Mouse (Mus musculus) hindbrain, embryonic 11.5 days (tissue): ENCODE data around the gene Itgb6. TPM values are rescaled to one million over a fixed set of nuclear protein-coding genes. Genes with fewer than 3 reads are reported as not detected.

ENCODE experiments used
- ATAC-seq: fragments of 200-750 bp; cut with Nextera tagmentation; 2 replicates; pipeline ENCODE4 v1.8.0; 2017; ENCODE audit warnings: mild to moderate bottlenecking, moderate TSS enrichment, moderate library complexity; ENCODE audit not compliant: low FRiP score
- DNase-seq: peaks from one replicate; pipeline ENCODE4 v3.0.0-alpha.2; 2015; ENCODE audit warnings: low spot score
- H3K27ac ChIP-seq: fragments of 300-500 bp; sonication (generic); 2 replicates; pipeline ENCODE4 v1.5.1; 2014; ENCODE audit warnings: mild to moderate bottlenecking, low read depth, low read length
- H3K27me3 ChIP-seq: fragments of 300-500 bp; sonication (generic); 2 replicates; pipeline ENCODE4 v1.6.1; 2014; ENCODE audit warnings: mild to moderate bottlenecking, low read length, moderate library complexity, mixed read lengths; ENCODE audit not compliant: control insufficient read depth, insufficient read depth
- H3K36me3 ChIP-seq: fragments of 300-500 bp; sonication (generic); 2 replicates; pipeline ENCODE4 v1.6.1; 2014; ENCODE audit warnings: mild to moderate bottlenecking, low read length, moderate library complexity, mixed read lengths; ENCODE audit not compliant: control insufficient read depth, insufficient read depth
- H3K4me1 ChIP-seq: fragments of 300-500 bp; sonication (generic); replicated peaks from 2 replicates; pipeline ENCODE4 v1.6.1; 2014; ENCODE audit warnings: low read length, mixed read lengths; ENCODE audit not compliant: control insufficient read depth, insufficient read depth
- H3K4me2 ChIP-seq: fragments of 300-500 bp; sonication (generic); replicated peaks from 2 replicates; pipeline ENCODE4 v1.6.1; 2014; ENCODE audit warnings: mild to moderate bottlenecking, low read depth, low read length
- H3K4me3 ChIP-seq: fragments of 300-500 bp; sonication (generic); 2 replicates; pipeline ENCODE4 v1.5.1; 2014; ENCODE audit warnings: low read depth, low read length
- H3K9ac ChIP-seq: fragments of 300-500 bp; sonication (generic); 2 replicates; pipeline ENCODE4 v1.6.1; 2014; ENCODE audit warnings: low read depth, low read length
- H3K9me3 ChIP-seq: fragments of 300-500 bp; sonication (generic); 2 replicates; pipeline ENCODE4 v1.6.1; 2016; ENCODE audit warnings: low read length; ENCODE audit not compliant: control insufficient read depth
- WGBS: fragments of 180-500 bp; shearing (Covaris S2); extraction: QIAGEN DNeasy Blood & Tissue Kit; methylation state at CpG from one replicate; pipeline ENCODE4 v1.1.7; 2014; 5-methylcytosine and 5-hydroxymethylcytosine counted together
- polyA plus RNA-seq: library from polyadenylated mRNA; unstranded; fragments of >200 nt; fragmentation: Nextera tagmentation; extraction: Ambion mirVana; gene quantifications from 2 replicates; pipeline ENCODE4 v1.2.1, GENCODE M21; 2014

Gene Itgb6
- polyA plus RNA-seq, 1 experiment from 2014 or later = 0.71 TPM

DNA sequence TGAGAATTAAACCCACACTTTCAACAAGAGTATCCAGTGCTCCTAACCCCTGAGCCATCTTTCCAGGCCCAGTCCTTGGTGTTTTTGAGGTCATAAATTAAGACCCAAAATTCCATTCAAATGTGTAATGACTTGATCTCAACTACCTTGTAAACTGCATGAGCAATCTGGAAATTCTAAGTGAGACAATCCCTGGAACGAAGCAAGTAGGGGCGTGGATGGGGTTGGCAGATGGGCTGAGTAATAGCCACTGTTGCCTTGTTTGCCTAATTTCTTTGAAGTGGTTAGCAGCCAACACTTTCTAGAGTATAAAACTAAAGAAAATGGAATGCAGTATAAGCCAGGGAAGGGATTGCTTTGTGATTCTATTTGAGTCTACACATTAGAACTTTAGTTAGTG is 89.7 kb downstream of the Itgb6 start:
- no peaks in the 10 kb centered on the region for H3K4me1 ChIP-seq
- H3K9me3 ChIP-seq = no peaks in the 10 kb centered on the region
- DNase-seq = no peak
- no peak overlapping the region for H3K4me2 ChIP-seq
- no peaks in the 10 kb centered on the region for H3K27me3 ChIP-seq
- ATAC-seq = no peak
- H3K27ac ChIP-seq = no peak overlapping the region
- H3K36me3 ChIP-seq = no peaks in the 10 kb centered on the region
- no peak overlapping the region for H3K4me3 ChIP-seq
- no peak overlapping the region for H3K9ac ChIP-seq
- 96% methylated on average over 2 of the region's 2 CpGs for WGBS

DNA sequence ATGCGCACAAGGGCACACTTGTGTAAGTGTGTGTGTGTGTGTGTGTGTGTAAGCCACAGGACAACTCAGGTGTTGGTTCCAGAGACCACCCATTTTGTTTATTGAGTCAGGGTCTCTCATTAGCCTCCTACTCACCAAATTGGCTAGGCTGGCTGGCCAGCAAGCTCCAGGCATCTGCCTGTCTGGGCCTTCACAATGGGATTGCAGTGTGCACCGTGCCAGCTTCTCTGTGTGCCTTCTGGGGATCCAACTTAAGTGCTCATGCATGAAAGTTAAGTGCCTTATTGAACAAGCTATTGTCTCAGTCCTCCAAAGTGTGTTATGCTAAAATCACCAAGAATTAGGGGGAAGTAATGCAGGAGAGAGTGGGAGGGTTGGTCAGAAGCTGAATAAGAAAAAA is 92.1 kb downstream of the Itgb6 start:
- H3K9ac ChIP-seq = no peak overlapping the region
- no peaks in the 10 kb centered on the region for H3K36me3 ChIP-seq
- H3K27me3 ChIP-seq = no peaks in the 10 kb centered on the region
- DNase-seq (no peak), ATAC-seq (no peak)
- no peak overlapping the region for H3K4me3 ChIP-seq
- 65% methylated on average over 2 of the region's 2 CpGs for WGBS
- no peaks in the 10 kb centered on the region for H3K9me3 ChIP-seq
- H3K4me1 ChIP-seq = no peaks in the 10 kb centered on the region
- no peak overlapping the region for H3K27ac ChIP-seq
- no peak overlapping the region for H3K4me2 ChIP-seq

DNA sequence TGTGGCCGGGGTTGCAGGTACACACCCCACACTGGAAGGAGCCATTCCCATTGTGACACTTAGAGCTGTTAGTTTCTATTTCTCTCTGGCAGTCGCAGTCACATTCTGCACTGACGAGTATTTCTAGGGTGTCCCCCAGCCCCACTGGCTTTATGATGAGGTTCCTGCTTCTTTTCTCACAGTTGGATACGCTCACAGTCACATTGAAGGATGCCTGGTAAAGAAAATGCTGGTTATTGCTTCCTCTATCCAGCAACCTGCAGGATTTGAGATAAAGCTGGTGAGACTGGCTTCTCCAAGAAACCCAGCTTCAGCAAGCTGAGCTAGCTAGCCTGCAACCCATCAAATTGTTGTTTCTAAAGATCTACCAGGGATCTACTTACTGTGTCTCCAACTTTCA is 94.5 kb downstream of the Itgb6 start:
- 85% methylated on average over 4 of the region's 4 CpGs for WGBS
- no peak for DNase-seq

DNA sequence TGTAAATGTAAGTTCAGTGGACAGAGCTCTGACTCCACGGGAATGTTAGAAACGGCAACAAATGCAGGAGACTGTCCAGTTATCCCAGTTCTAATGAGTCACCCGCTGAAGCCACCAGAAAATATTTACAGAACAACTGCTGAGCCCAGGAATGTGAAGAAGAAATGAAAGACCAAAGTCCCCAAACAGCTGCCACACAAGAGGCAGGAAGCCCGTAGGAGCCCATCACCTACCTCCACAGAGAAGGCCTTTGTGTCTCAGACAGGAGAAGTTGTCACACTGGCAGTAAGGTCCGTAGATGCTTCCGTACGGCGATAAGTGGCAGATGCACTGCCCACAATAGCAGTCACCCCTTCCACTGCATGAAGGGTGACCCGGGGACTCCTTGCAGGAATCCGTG is 94.9 kb downstream of the Itgb6 start:
- no peak overlapping the region for H3K4me2 ChIP-seq
- no peak overlapping the region for H3K4me3 ChIP-seq
- H3K4me1 ChIP-seq = no peaks in the 10 kb centered on the region
- no peaks in the 10 kb centered on the region for H3K27me3 ChIP-seq
- WGBS = 84% methylated on average over 10 of the region's 10 CpGs
- H3K36me3 ChIP-seq = no peaks in the 10 kb centered on the region
- no peak overlapping the region for H3K27ac ChIP-seq
- H3K9me3 ChIP-seq = no peaks in the 10 kb centered on the region
- no peak overlapping the region for H3K9ac ChIP-seq
- DNase-seq (no peak), ATAC-seq (no peak)

More for the DNA sequence above, 94.5 kb downstream of the Itgb6 start:
- Histone ChIP-seq H3K4me2 (no peak overlapping the region), H3K36me3 (no peaks in the 10 kb centered on the region), H3K4me3 (no peak overlapping the region), H3K9me3 (no peaks in the 10 kb centered on the region), H3K9ac (no peak overlapping the region), H3K4me1 (no peaks in the 10 kb centered on the region), H3K27ac (no peak overlapping the region), H3K27me3 (no peaks in the 10 kb centered on the region)
- ATAC-seq = no peak

DNA sequence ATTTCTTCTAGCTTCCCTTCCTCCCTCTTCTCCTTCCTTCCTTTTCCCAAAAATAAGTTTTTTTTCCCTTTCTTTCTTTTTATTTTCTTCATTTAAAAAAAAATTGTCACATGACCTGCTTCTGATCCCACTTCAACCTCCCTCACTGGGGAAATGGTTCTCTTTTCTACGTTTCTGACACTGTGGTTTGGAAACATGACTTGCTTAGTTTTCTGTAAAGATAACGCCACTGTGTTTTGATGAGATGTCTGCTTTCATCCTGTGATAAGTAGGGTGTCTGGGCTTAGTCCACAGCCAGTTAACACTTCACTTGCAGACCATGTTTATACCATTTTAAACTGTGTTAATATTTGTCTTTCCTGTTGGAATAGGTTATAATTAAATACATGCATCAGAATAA is 96.7 kb downstream of the Itgb6 start:
- H3K27me3 ChIP-seq = no peaks in the 10 kb centered on the region
- ATAC-seq = no peak
- no peaks in the 10 kb centered on the region for H3K9me3 ChIP-seq
- no peak overlapping the region for H3K4me3 ChIP-seq
- no peak overlapping the region for H3K27ac ChIP-seq
- H3K4me2 ChIP-seq = no peak overlapping the region
- no peaks in the 10 kb centered on the region for H3K36me3 ChIP-seq
- 69% methylated on average over 2 of the region's 2 CpGs for WGBS
- DNase-seq = no peak
- no peaks in the 10 kb centered on the region for H3K4me1 ChIP-seq
- H3K9ac ChIP-seq = no peak overlapping the region

DNA sequence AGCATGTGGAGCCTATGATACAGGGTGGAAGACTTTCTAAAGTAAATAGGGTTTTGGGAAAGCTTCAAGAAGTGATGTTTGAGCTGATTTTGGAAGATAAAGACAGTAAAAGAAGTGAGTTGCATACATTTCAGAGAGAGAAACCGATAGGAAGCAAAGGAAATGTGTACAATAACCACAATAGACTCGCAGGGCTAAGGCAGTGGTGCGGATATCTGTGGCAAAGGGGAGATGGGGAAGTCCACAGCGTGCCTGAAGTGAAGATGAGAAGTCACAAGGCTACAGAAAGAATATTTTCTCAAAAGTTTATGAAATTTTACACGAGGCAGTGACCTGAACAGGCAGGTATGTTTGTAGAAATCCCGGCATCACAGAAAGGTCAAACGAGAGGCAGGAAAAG is 100.3 kb downstream of the Itgb6 start:
- WGBS = 81% methylated on average over 7 of the region's 7 CpGs
- DNase-seq (no peak), ATAC-seq (no peak)
- Histone ChIP-seq H3K9ac (no peak overlapping the region), H3K9me3 (no peaks in the 10 kb centered on the region), H3K36me3 (no peaks in the 10 kb centered on the region), H3K27ac (no peak overlapping the region), H3K4me2 (no peak overlapping the region), H3K4me3 (no peak overlapping the region), H3K4me1 (no peaks in the 10 kb centered on the region), H3K27me3 (no peaks in the 10 kb centered on the region)

DNA sequence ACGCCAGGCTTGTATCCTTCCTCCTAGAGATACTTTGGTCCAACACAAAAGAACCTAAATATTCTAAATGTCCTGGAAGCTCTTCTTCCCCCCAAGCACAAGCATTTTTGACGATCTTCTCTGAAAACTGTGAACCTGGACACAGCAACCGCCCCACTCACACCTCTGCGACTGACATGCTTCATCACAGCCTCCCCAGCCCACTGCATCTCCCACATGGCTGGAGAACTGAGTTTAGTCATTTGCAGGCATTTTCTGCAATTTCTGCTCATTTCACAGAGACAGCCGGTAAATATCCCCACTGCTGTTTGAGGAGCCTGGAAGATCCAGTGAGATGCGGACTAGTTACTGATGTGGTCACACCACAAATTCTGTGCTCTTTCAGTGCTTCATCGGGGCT is 107.7 kb downstream of the Itgb6 start:
- no peak overlapping the region for H3K9ac ChIP-seq
- DNase-seq (no peak), ATAC-seq (no peak)
- WGBS = 96% methylated on average over 7 of the region's 7 CpGs
- H3K36me3 ChIP-seq = no peaks in the 10 kb centered on the region
- no peak overlapping the region for H3K4me3 ChIP-seq
- H3K4me2 ChIP-seq = no peak overlapping the region
- no peaks in the 10 kb centered on the region for H3K9me3 ChIP-seq
- H3K27ac ChIP-seq = no peak overlapping the region
- H3K27me3 ChIP-seq = no peaks in the 10 kb centered on the region
- no peaks in the 10 kb centered on the region for H3K4me1 ChIP-seq

DNA sequence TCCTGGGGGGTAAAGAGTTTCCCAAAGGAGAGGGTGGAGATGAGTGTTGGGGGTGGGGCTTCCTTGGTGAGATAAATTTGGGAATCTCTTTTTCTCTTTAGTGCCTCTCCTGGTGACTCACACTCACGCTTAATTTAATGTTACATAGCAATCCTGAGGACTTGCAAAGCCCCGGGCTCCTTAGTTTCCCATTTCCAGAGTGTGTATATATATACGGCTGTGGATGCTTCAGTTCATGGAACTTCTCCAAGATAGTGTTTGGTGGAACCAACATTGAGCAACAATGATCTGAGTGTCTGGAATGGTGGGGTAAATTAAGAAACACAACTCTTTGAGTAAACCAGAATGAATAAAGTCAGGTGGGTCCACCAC is 108.6 kb downstream of the Itgb6 start:
- WGBS = 70% methylated on average over 3 of the region's 3 CpGs
- ATAC-seq = no peak

DNA sequence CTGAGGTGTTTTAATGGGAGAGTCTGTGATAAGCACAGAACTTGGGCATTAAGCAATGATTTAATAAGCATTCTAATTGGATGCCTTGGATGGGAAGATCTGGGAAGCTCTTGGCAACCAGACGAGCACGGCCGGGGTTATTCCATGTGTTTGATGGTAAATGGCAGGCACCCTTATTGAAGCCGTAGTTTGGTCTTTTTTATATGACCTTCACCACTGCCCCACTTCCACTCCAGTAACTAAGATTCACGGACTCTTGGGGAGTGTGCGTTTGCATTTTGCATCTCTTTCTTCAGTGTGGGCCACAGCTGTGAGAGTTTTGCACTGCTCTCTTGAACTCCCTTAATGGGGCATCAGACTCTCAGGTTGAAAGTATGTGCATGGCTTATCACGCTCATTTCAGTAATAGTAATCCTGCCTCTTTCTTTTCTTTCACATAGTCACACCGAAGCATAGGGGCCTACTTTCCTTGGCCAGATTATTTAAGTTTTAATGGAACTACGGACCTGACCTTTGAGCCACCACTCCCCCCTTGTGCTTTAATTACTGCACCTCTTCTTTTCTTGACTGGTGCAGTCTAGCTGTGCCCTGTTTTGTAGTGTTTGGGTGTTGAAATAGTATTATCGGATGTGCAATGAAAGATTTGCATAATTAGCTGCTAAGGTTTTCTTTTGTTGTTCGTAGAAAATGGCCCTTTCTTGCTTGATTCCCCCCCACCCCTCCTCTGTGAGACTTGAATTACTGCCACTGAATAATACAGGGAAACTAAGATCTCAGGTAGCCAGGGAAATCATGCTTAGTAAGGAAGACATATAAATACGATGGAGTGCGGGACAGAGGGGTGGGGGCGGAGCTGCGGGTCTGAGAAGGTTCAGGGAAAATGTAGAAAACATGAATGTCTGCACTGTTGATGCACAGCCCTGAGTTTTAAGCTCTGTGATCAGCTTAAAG is 109.3 kb downstream of the Itgb6 start:
- Histone ChIP-seq H3K27ac (no peak overlapping the region), H3K9me3 (no peaks in the 10 kb centered on the region), H3K9ac (no peak overlapping the region), H3K36me3 (no peaks in the 10 kb centered on the region), H3K4me2 (no peak overlapping the region), H3K27me3 (no peaks in the 10 kb centered on the region), H3K4me3 (no peak overlapping the region), H3K4me1 (no peaks in the 10 kb centered on the region)
- DNase-seq (no peak), ATAC-seq (no peak)
- WGBS = 82% methylated on average over 15 of the region's 15 CpGs

More for the DNA sequence above, 108.6 kb downstream of the Itgb6 start:
- no peak overlapping the region for H3K4me2 ChIP-seq
- no peak overlapping the region for H3K9ac ChIP-seq
- no peaks in the 10 kb centered on the region for H3K27me3 ChIP-seq
- no peaks in the 10 kb centered on the region for H3K4me1 ChIP-seq
- no peak overlapping the region for H3K4me3 ChIP-seq
- no peak for DNase-seq
- no peaks in the 10 kb centered on the region for H3K36me3 ChIP-seq
- no peaks in the 10 kb centered on the region for H3K9me3 ChIP-seq
- H3K27ac ChIP-seq = no peak overlapping the region
